Mouse (Mus musculus): ENCODE results near the gene Vmn2r97.
"Not testable (repeated sequence)": the region's sequence is repeated elsewhere in the genome, so short reads cannot be mapped to it uniquely, and the experiment has no call there.

- TF ChIP-seq MAX (IDR thresholded peaks at IDR 0.05; ENCODE audit: low read depth); MYOD1 (IDR thresholded peaks at IDR 0.05; ENCODE audit: control insufficient read depth in 1 of 3, insufficient read length in 2 of 3, low read depth in 2 of 3); POLR2A (IDR thresholded peaks at IDR 0.05; ENCODE audit: insufficient read length, low read depth); E2F4 (IDR thresholded peaks at IDR 0.05; ENCODE audit: insufficient read depth); TCF12 (IDR thresholded peaks at IDR 0.05; ENCODE audit: insufficient read depth, poor library complexity, severe bottlenecking): not testable (repeated sequence)
Observed at GRCm38 (mm10) chr17:18882436-18882835, 31.7 kb upstream of the Vmn2r97 start.
